ENCODE assay signal across 8 mouse cellular contexts in the genomic region with DNA sequence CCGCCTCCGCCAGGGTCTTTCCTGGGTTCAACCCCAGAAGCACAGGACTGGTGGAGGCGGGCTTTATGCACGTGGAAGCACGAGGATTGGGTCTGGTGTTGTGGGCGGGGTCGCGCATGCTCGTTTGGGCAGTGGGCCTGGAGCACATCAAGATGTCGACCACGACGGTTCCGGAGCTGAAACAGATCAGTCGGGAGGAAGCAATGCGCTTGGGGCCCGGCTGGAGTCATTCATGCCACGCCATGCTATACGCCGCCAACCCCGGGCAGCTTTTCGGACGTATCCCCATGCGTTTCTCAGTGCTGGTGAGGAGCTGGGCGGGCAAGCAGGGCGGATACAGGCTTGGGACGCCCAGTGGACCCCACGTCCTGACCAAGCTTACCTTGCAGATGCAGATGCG. TPM values are rescaled to one million over a fixed set of nuclear protein-coding genes. Genes with fewer than 3 reads are reported as not detected.
DNase-seq lines count a peak whose midpoint lies in the region; ATAC-seq and TF ChIP-seq lines count a peak whose summit lies in the region.

No protein-coding gene starts in this region.

- H3K27ac ChIP-seq in embryonic facial prominence, embryonic 14.5 days (replicated peaks; ENCODE audit: low read depth, low read length): peak overlapping the region; percentile 83
- H3K27ac ChIP-seq in limb, embryonic 14.5 days (replicated peaks; ENCODE audit: low read depth, low read length): peak overlapping the region; percentile 72
- H3K27ac ChIP-seq in midbrain, postnatal 0 days (ENCODE audit: low read depth, low read length): peak overlapping the region; percentile 94

- H3K4me1 ChIP-seq in embryonic facial prominence, embryonic 14.5 days (ENCODE audit: control insufficient read depth, insufficient read depth, low read length): 0 out of 2 replicates have a peak, but pooled peaks cover 3% of the 10 kb centered on the region
- H3K4me1 ChIP-seq in limb, embryonic 14.5 days (ENCODE audit: control insufficient read depth, insufficient read depth, low read length): 0 out of 2 replicates have a peak, but pooled peaks cover 5% of the 10 kb centered on the region
- H3K4me1 ChIP-seq in midbrain, postnatal 0 days (ENCODE audit: insufficient read depth, low read length): peaks cover 5% of the 10 kb centered on the region; the same call in 1 of the 2 replicates

- TF ChIP-seq CTCF in midbrain, postnatal 0 days (IDR thresholded peaks at IDR 0.05): no peak

- H3K9me3 ChIP-seq in embryonic facial prominence, embryonic 14.5 days (ENCODE audit: control insufficient read depth, low read length): no peaks in the 10 kb centered on the region
- no peaks in the 10 kb centered on the region for H3K9me3 ChIP-seq in limb, embryonic 14.5 days (ENCODE audit: control insufficient read depth, low read length)
- no peaks in the 10 kb centered on the region for H3K9me3 ChIP-seq in midbrain, postnatal 0 days (ENCODE audit: low read length)

- peak overlapping the region; percentile 76 for H3K4me2 ChIP-seq in embryonic facial prominence, embryonic 14.5 days (ENCODE audit: low read depth, low read length)
- peak overlapping the region; percentile 75 for H3K4me2 ChIP-seq in limb, embryonic 14.5 days (replicated peaks; ENCODE audit: low read depth, low read length, severe bottlenecking)
- peak overlapping the region; percentile 56 for H3K4me2 ChIP-seq in midbrain, postnatal 0 days (ENCODE audit: low read depth, low read length, poor library complexity, severe bottlenecking)

- H3K36me3 ChIP-seq in embryonic facial prominence, embryonic 14.5 days (ENCODE audit: control insufficient read depth, insufficient read depth, low read length): peaks cover 75% of the 10 kb centered on the region
- H3K36me3 ChIP-seq in limb, embryonic 14.5 days (ENCODE audit: control insufficient read depth, insufficient read depth, low read length): peaks cover 74% of the 10 kb centered on the region
- H3K36me3 ChIP-seq in midbrain, postnatal 0 days (ENCODE audit: insufficient read depth, low read length): peaks cover 67% of the 10 kb centered on the region

- peak overlapping the region; percentile 92 for H3K9ac ChIP-seq in embryonic facial prominence, embryonic 14.5 days (ENCODE audit: low read depth, low read length)
- peak overlapping the region; percentile 85 for H3K9ac ChIP-seq in limb, embryonic 14.5 days (ENCODE audit: low read depth, low read length, severe bottlenecking)
- peak overlapping the region; percentile 97 for H3K9ac ChIP-seq in midbrain, postnatal 0 days (replicated peaks; ENCODE audit: low read length, poor library complexity, severe bottlenecking)

- peak; percentile 97 for ATAC-seq in embryonic facial prominence, embryonic 14.5 days (ENCODE audit: low read depth)
- ATAC-seq in limb, embryonic 14.5 days (ENCODE audit: low FRiP score, low read depth): peak; percentile 97
- peak; percentile 94 for ATAC-seq in midbrain, postnatal 0 days (ENCODE audit: low FRiP score)

- 0% methylated on average over 17 of the region's 28 CpGs for WGBS in embryonic facial prominence, embryonic 14.5 days
- under 1% methylated on average over 28 of the region's 28 CpGs for WGBS in limb, embryonic 14.5 days
- WGBS in midbrain, postnatal 0 days: under 1% methylated on average over 28 of the region's 28 CpGs

- H3K27me3 ChIP-seq in embryonic facial prominence, embryonic 14.5 days (replicated peaks; ENCODE audit: control insufficient read depth, insufficient read depth, low read length): no peaks in the 10 kb centered on the region
- no peaks in the 10 kb centered on the region for H3K27me3 ChIP-seq in limb, embryonic 14.5 days (ENCODE audit: control insufficient read depth, insufficient read depth, low read length)
- H3K27me3 ChIP-seq in midbrain, postnatal 0 days (ENCODE audit: insufficient read depth, low read length): no peaks in the 10 kb centered on the region

- 0 out of 2 replicates have a peak, but pooled peaks have one; percentile 28 for TF ChIP-seq POLR2A in limb, embryonic 14.5 days (IDR thresholded peaks at IDR 0.05; ENCODE audit: borderline replicate concordance, extremely low read depth, insufficient read depth, insufficient read length)

- H3K4me3 ChIP-seq in embryonic facial prominence, embryonic 14.5 days (ENCODE audit: low read depth, low read length): peak overlapping the region; percentile 82
- peak overlapping the region; percentile 82 for H3K4me3 ChIP-seq in limb, embryonic 14.5 days (replicated peaks; ENCODE audit: low read length)
- peak overlapping the region; percentile 82 for H3K4me3 ChIP-seq in midbrain, postnatal 0 days (ENCODE audit: low read depth, low read length)

- DNase-seq in 3134 (ENCODE audit: extremely low read depth, insufficient read length, low spot score): peak; percentile 92
- peak; percentile 95 for DNase-seq in adrenal gland, postnatal 4 days (ENCODE audit: low spot score in 2 of 2)
- DNase-seq in embryonic facial prominence, embryonic 14.5 days (ENCODE audit: low spot score): peak; percentile 98
- peak; percentile 96 for DNase-seq in heart, adult 8-10 months (ENCODE audit: low spot score)
- DNase-seq in kidney, adult 9 months: peak; percentile 98
- DNase-seq in limb, embryonic 14.5 days (ENCODE audit: low spot score): peak; percentile 94
- peak; percentile 97 for DNase-seq in midbrain, postnatal 0 days (ENCODE audit: low spot score)
- DNase-seq in spleen, postnatal 14 days (ENCODE audit: low spot score in 2 of 2): peak; percentile 90

RNA-seq across cellular contexts. Expression of gene Nudt16l1, which starts 0.4 kb away (rescaled TPM):
- 100 to 1,000 TPM; 105 to 110 TPM for total RNA-seq in adrenal gland, postnatal 4 days (2021)
- 143 and 162 TPM in 2 replicates for polyA plus RNA-seq in embryonic facial prominence, embryonic 14.5 days (2014; fragmentation: Nextera tagmentation; extraction: Ambion mirVana)
- 10 to 100 TPM; 14.2 to 20.0 (median 16.6) TPM for total RNA-seq in heart, adult 8-10 months (2022)
- 127 and 140 TPM in 2 replicates for polyA plus RNA-seq in limb, embryonic 14.5 days (2012; rRNA removed)
- polyA plus RNA-seq in limb, embryonic 14.5 days (2014; fragmentation: Nextera tagmentation; extraction: Ambion mirVana): 172 and 178 TPM in 2 replicates
- total RNA-seq in midbrain, postnatal 0 days (2014; rRNA removed): 46.7 and 48.6 TPM in 2 replicates
- polyA plus RNA-seq in midbrain, postnatal 0 days (2015; fragmentation: Nextera tagmentation; extraction: Ambion mirVana): 103 and 117 TPM in 2 replicates

RNA-seq across cellular contexts. Expression of gene Anks3, which starts 25.0 kb away (rescaled TPM):
- total RNA-seq in adrenal gland, postnatal 4 days (2021): 10 to 100 TPM; 51.9 to 60.5 TPM
- 48.3 and 53.9 TPM in 2 replicates for polyA plus RNA-seq in embryonic facial prominence, embryonic 14.5 days (2014; fragmentation: Nextera tagmentation; extraction: Ambion mirVana)
- 10 to 100 TPM; 10.6 to 13.3 (median 12.2) TPM for total RNA-seq in heart, adult 8-10 months (2022)
- 106 and 108 TPM in 2 replicates for polyA plus RNA-seq in limb, embryonic 14.5 days (2012; rRNA removed)
- polyA plus RNA-seq in limb, embryonic 14.5 days (2014; fragmentation: Nextera tagmentation; extraction: Ambion mirVana): 59.3 and 67.9 TPM in 2 replicates
- total RNA-seq in midbrain, postnatal 0 days (2014; rRNA removed): 36.7 and 62.2 TPM in 2 replicates
- 44.3 and 46.9 TPM in 2 replicates for polyA plus RNA-seq in midbrain, postnatal 0 days (2015; fragmentation: Nextera tagmentation; extraction: Ambion mirVana)

RNA-seq across cellular contexts. Expression of gene Mgrn1, which starts 52.9 kb away (rescaled TPM):
- 10 to 100 TPM; 91.7 to 96.1 TPM for total RNA-seq in adrenal gland, postnatal 4 days (2021)
- polyA plus RNA-seq in embryonic facial prominence, embryonic 14.5 days (2014; fragmentation: Nextera tagmentation; extraction: Ambion mirVana): 76.2 and 87.8 TPM in 2 replicates
- total RNA-seq in heart, adult 8-10 months (2022): 100 to 1,000 TPM; 166 to 200 (median 185) TPM
- 101 and 132 TPM in 2 replicates for polyA plus RNA-seq in limb, embryonic 14.5 days (2012; rRNA removed)
- polyA plus RNA-seq in limb, embryonic 14.5 days (2014; fragmentation: Nextera tagmentation; extraction: Ambion mirVana): 87.7 and 92.7 TPM in 2 replicates
- total RNA-seq in midbrain, postnatal 0 days (2014; rRNA removed): 199 and 221 TPM in 2 replicates
- polyA plus RNA-seq in midbrain, postnatal 0 days (2015; fragmentation: Nextera tagmentation; extraction: Ambion mirVana): 117 and 127 TPM in 2 replicates

RNA-seq across cellular contexts. Expression of gene Sept12, which starts 58.7 kb away (rescaled TPM):
- under 1 TPM in 1 of 2 experiments, not detected in 1; 0.22 TPM for total RNA-seq in adrenal gland, postnatal 4 days (2021)
- 0.22 TPM in 1 of 2 replicates, not detected in the other for polyA plus RNA-seq in embryonic facial prominence, embryonic 14.5 days (2014; fragmentation: Nextera tagmentation; extraction: Ambion mirVana)
- not detected for total RNA-seq in heart, adult 8-10 months (2022)
- polyA plus RNA-seq in limb, embryonic 14.5 days (2012; rRNA removed): 0.04 and 0.05 TPM in 2 replicates
- not detected in 2 replicates for polyA plus RNA-seq in limb, embryonic 14.5 days (2014; fragmentation: Nextera tagmentation; extraction: Ambion mirVana)
- not detected in 2 replicates for total RNA-seq in midbrain, postnatal 0 days (2014; rRNA removed)
- polyA plus RNA-seq in midbrain, postnatal 0 days (2015; fragmentation: Nextera tagmentation; extraction: Ambion mirVana): not detected in 2 replicates

RNA-seq across cellular contexts. Expression of gene Ubald1, which starts 58.9 kb away (rescaled TPM):
- total RNA-seq in adrenal gland, postnatal 4 days (2021): 10 to 100 TPM; 32.7 to 36.3 TPM
- polyA plus RNA-seq in embryonic facial prominence, embryonic 14.5 days (2014; fragmentation: Nextera tagmentation; extraction: Ambion mirVana): 36.3 and 39.0 TPM in 2 replicates
- 10 to 100 TPM; 14.6 to 20.6 (median 19.2) TPM for total RNA-seq in heart, adult 8-10 months (2022)
- 32.5 and 42.3 TPM in 2 replicates for polyA plus RNA-seq in limb, embryonic 14.5 days (2012; rRNA removed)
- 42.0 and 44.3 TPM in 2 replicates for polyA plus RNA-seq in limb, embryonic 14.5 days (2014; fragmentation: Nextera tagmentation; extraction: Ambion mirVana)
- total RNA-seq in midbrain, postnatal 0 days (2014; rRNA removed): 30.3 and 35.0 TPM in 2 replicates
- 79.9 and 82.5 TPM in 2 replicates for polyA plus RNA-seq in midbrain, postnatal 0 days (2015; fragmentation: Nextera tagmentation; extraction: Ambion mirVana)

Comparison
In these comparisons a context has a peak if more than half of its experiments do, and no peak if none do; other contexts are left out.
1. Peak in every context shown above with its lines: DNase-seq, ATAC-seq, H3K4me3 ChIP-seq and H3K27ac ChIP-seq.